Mouse (Mus musculus): ENCODE data around the gene Msantd2.

- TF ChIP-seq CTCF (IDR thresholded peaks at IDR 0.05; ENCODE audit: borderline replicate concordance, control insufficient read depth, extremely low read depth, insufficient read depth, low read length, poor library complexity) (no peak), POLR2A (IDR thresholded peaks at IDR 0.05; ENCODE audit: control insufficient read depth, extremely low read depth, insufficient read depth, low read length, poor library complexity) (no peak)
Observed at GRCm38 (mm10) chr9:37540226-37540625, 51.1 kb downstream of the Msantd2 start.

Measured in thymus, adult 2 months (tissue).